In genomic region chr2:71955637-71956036, GRCm38 (mm10) we compare ENCODE assay signal across 8 mouse cellular contexts. TPM values are rescaled to one million over a fixed set of nuclear protein-coding genes. Genes with fewer than 3 reads are reported as not detected.
DNase-seq lines count a peak whose midpoint lies in the region; ATAC-seq and TF ChIP-seq lines count a peak whose summit lies in the region.

No protein-coding gene starts in this region.

- H3K9me3 ChIP-seq in forebrain, embryonic 11.5 days (ENCODE audit: control insufficient read depth, low read length), result no peaks in the 10 kb centered on the region
- no peaks in the 10 kb centered on the region for H3K9me3 ChIP-seq in forebrain, embryonic 12.5 days

- H3K27ac ChIP-seq in forebrain, embryonic 11.5 days (ENCODE audit: low read depth, low read length), result no peak overlapping the region
- H3K27ac ChIP-seq in forebrain, embryonic 12.5 days, result no peak overlapping the region
- H3K27ac ChIP-seq in small intestine, adult 2 months (ENCODE audit: insufficient read depth, low read depth, low read length), result no peak overlapping the region

- no peak overlapping the region for H3K4me2 ChIP-seq in forebrain, embryonic 11.5 days (ENCODE audit: low read depth, low read length, severe bottlenecking)
- H3K4me2 ChIP-seq in forebrain, embryonic 12.5 days, result no peak overlapping the region

- DNase-seq in forebrain, embryonic 11.5 days (ENCODE audit: low spot score), result peak; percentile 62
- DNase-seq in urinary bladder, postnatal 14 days (ENCODE audit: low spot score), result peak; percentile 59
- DNase-seq in urinary bladder, adult 2 months (ENCODE audit: low spot score), result no peak
- peak; percentile 35 for DNase-seq in embryo, embryonic 11.5 days (ENCODE audit: low read depth, low spot score)
- DNase-seq in lung, adult 18-20 months, result peak; percentile 39 to 52

- no peak for TF ChIP-seq POLR2A in small intestine, adult 2 months (IDR thresholded peaks at IDR 0.05; ENCODE audit: low read depth, low read length)

- H3K36me3 ChIP-seq in forebrain, embryonic 11.5 days (ENCODE audit: control insufficient read depth, insufficient read depth, low read length), result no peaks in the 10 kb centered on the region
- no peaks in the 10 kb centered on the region for H3K36me3 ChIP-seq in forebrain, embryonic 12.5 days (replicated peaks)
- H3K36me3 ChIP-seq in small intestine, adult 2 months (ENCODE audit: control insufficient read depth, insufficient read depth, low read length), result no peaks in the 10 kb centered on the region

- ATAC-seq in forebrain, embryonic 11.5 days (replicated peaks; ENCODE audit: low FRiP score), result no peak
- no peak; the same call in 1 of the 2 replicates for ATAC-seq in forebrain, embryonic 12.5 days (ENCODE audit: low FRiP score)
- ATAC-seq in inflammation-experienced regulatory T-cells, adult 6 months, result peak; percentile 46

- no peaks in the 10 kb centered on the region for H3K4me1 ChIP-seq in forebrain, embryonic 11.5 days (replicated peaks; ENCODE audit: control insufficient read depth, insufficient read depth, low read length)
- H3K4me1 ChIP-seq in forebrain, embryonic 12.5 days, result no peaks in the 10 kb centered on the region
- no peaks in the 10 kb centered on the region for H3K4me1 ChIP-seq in small intestine, adult 2 months (ENCODE audit: control insufficient read depth, insufficient read depth, insufficient read length, low read length)

- no peaks in the 10 kb centered on the region for H3K27me3 ChIP-seq in forebrain, embryonic 11.5 days (ENCODE audit: control insufficient read depth, insufficient read depth, low read length)
- H3K27me3 ChIP-seq in forebrain, embryonic 12.5 days, result no peaks in the 10 kb centered on the region
- no peaks in the 10 kb centered on the region for H3K27me3 ChIP-seq in small intestine, adult 2 months (ENCODE audit: control insufficient read depth, insufficient read depth, low read length)

- peak; percentile 66; the same call in 1 of the 2 replicates for TF ChIP-seq CTCF in small intestine, adult 2 months (IDR thresholded peaks at IDR 0.05; ENCODE audit: extremely low read depth, insufficient read length, insufficient replicate concordance, low read depth, low read length)

- no peak overlapping the region for H3K4me3 ChIP-seq in forebrain, embryonic 11.5 days (ENCODE audit: low read depth, low read length)
- no peak overlapping the region for H3K4me3 ChIP-seq in forebrain, embryonic 12.5 days (replicated peaks)
- no peak overlapping the region for H3K4me3 ChIP-seq in small intestine, adult 2 months (ENCODE audit: low read depth, low read length)

- 27% methylated on average over 8 of the region's 8 CpGs for WGBS in forebrain, embryonic 11.5 days
- WGBS in forebrain, embryonic 12.5 days, result 24% methylated on average over 8 of the region's 8 CpGs
- 15% methylated on average over 8 of the region's 8 CpGs for WGBS in small intestine, adult 2 months

- no peak overlapping the region for H3K9ac ChIP-seq in forebrain, embryonic 11.5 days (ENCODE audit: low read length)
- H3K9ac ChIP-seq in forebrain, embryonic 12.5 days, result no peak overlapping the region

RNA-seq across cellular contexts. Expression of gene Rapgef4, which starts 25.4 kb away (rescaled TPM):
- 1.5 and 2.2 TPM in 2 replicates for polyA plus RNA-seq in forebrain, embryonic 11.5 days (2014; fragmentation: Nextera tagmentation; extraction: Ambion mirVana)
- polyA plus RNA-seq in forebrain, embryonic 12.5 days (2016; fragmentation: Nextera tagmentation; extraction: Ambion mirVana), result 3.1 and 3.8 TPM in 2 replicates
- polyA plus RNA-seq in urinary bladder, adult 2 months (2012; rRNA removed), result 1.9 and 2.8 TPM in 2 replicates
- polyA plus RNA-seq in inflammation-experienced regulatory T-cells, adult 6 months (2017; shearing (Covaris generic)), result 1 to 10 TPM in 2 of 3 experiments, under 1 TPM in 1; 0.87 to 8.7 (median 8.6) TPM
- polyA plus RNA-seq in small intestine, adult 2 months (2012; rRNA removed), result 0.56 and 2.7 TPM in 2 replicates
